Mouse (Mus musculus) heart, adult 2 months (tissue): Measurements from ENCODE around the gene Dmkn.
"Not testable (repeated sequence)": the region's sequence is repeated elsewhere in the genome, so short reads cannot be mapped to it uniquely, and the experiment has no call there.

ENCODE experiments used
- CTCF ChIP-seq: fragments of 200-600 bp; IDR thresholded peaks from 2 replicates; pipeline ENCODE4 v1.8.1; 2022; ENCODE audit warnings: antibody characterized with exemption, mild to moderate bottlenecking, moderate library complexity
- EP300 ChIP-seq: fragments of 200-500 bp; IDR thresholded peaks from 2 replicates; pipeline ENCODE4 v1.6.1; 2011; ENCODE audit warnings: low read depth, low read length, control low read depth; ENCODE audit not compliant: insufficient read depth
- POLR2A ChIP-seq: fragments of 200-500 bp; IDR thresholded peaks from 2 replicates; pipeline ENCODE4 v1.6.1; 2011; ENCODE audit warnings: mild to moderate bottlenecking, low read depth, low read length, control low read depth; ENCODE audit not compliant: insufficient read depth

GRCm38 (mm10) chr7:30828871-30829270 is 65.3 kb downstream of the Dmkn start:
- not testable (repeated sequence) for TF ChIP-seq CTCF, POLR2A, EP300
